Mouse (Mus musculus): ENCODE results near the gene Hnrnpf. TPM values are rescaled to one million over a fixed set of nuclear protein-coding genes. Genes with fewer than 3 reads are reported as not detected.

The Hnrnpf gene
- polyA plus RNA-seq, 1 experiment = 119 TPM

GRCm38 (mm10) chr6:117916737-117917426, 16.8 kb downstream of the Hnrnpf start:
- WGBS = under 1% methylated on average over 62 of the region's 62 CpGs
- no peaks in the 10 kb centered on the region for H3K27me3 ChIP-seq (ENCODE audit: control insufficient read depth, insufficient read depth, low read length)
- no peaks in the 10 kb centered on the region; the same call in 1 of the 2 replicates for H3K4me1 ChIP-seq (ENCODE audit: control insufficient read depth, insufficient read depth, low read length)
- peak overlapping the region; percentile 84 for H3K27ac ChIP-seq (ENCODE audit: insufficient read depth, low read length)
- peak overlapping the region; percentile 72 for H3K4me3 ChIP-seq (replicated peaks; ENCODE audit: insufficient read depth, low read depth, low read length)
- TF ChIP-seq CTCF (IDR thresholded peaks at IDR 0.05; ENCODE audit: borderline replicate concordance, insufficient read depth, low read depth, low read length) (no peak), POLR2A (IDR thresholded peaks at IDR 0.05; ENCODE audit: borderline replicate concordance, insufficient read depth, low read length) (peak; percentile 53; the same call in 1 of the 2 replicates)
- peak; percentile 83 to 86 for DNase-seq

- WGBS = 1% methylated on average over 21 of the region's 21 CpGs
- Histone ChIP-seq H3K4me3 (replicated peaks; ENCODE audit: insufficient read depth, low read depth, low read length) (peak overlapping the region; percentile 72), H3K27me3 (ENCODE audit: control insufficient read depth, insufficient read depth, low read length) (no peaks in the 10 kb centered on the region), H3K4me1 (ENCODE audit: control insufficient read depth, insufficient read depth, low read length) (no peaks in the 10 kb centered on the region; the same call in 1 of the 2 replicates), H3K27ac (ENCODE audit: insufficient read depth, low read length) (peak overlapping the region; percentile 35; the same call in 1 of the 2 replicates)
- TF ChIP-seq CTCF (IDR thresholded peaks at IDR 0.05; ENCODE audit: borderline replicate concordance, insufficient read depth, low read depth, low read length) = no peak
- TF ChIP-seq POLR2A (IDR thresholded peaks at IDR 0.05; ENCODE audit: borderline replicate concordance, insufficient read depth, low read length) = no peak
- DNase-seq = peak; percentile 49 to 58
Measured at GRCm38 (mm10) chr6:117917576-117917975, 17.5 kb downstream of the Hnrnpf start.

- Histone ChIP-seq H3K4me3 (replicated peaks; ENCODE audit: insufficient read depth, low read depth, low read length) (peak overlapping the region; percentile 72), H3K27me3 (ENCODE audit: control insufficient read depth, insufficient read depth, low read length) (no peaks in the 10 kb centered on the region), H3K4me1 (ENCODE audit: control insufficient read depth, insufficient read depth, low read length) (no peaks in the 10 kb centered on the region; the same call in 1 of the 2 replicates), H3K27ac (ENCODE audit: insufficient read depth, low read length) (no peak overlapping the region)
- 2% methylated on average over 5 of the region's 5 CpGs for WGBS
- TF ChIP-seq CTCF (IDR thresholded peaks at IDR 0.05; ENCODE audit: borderline replicate concordance, insufficient read depth, low read depth, low read length) (no peak), POLR2A (IDR thresholded peaks at IDR 0.05; ENCODE audit: borderline replicate concordance, insufficient read depth, low read length) (no peak)
- peak in 1 of 2 experiments; percentile 23 for DNase-seq
Measured at GRCm38 (mm10) chr6:117918043-117918442, 17.9 kb downstream of the Hnrnpf start.

- TF ChIP-seq POLR2A (IDR thresholded peaks at IDR 0.05; ENCODE audit: borderline replicate concordance, insufficient read depth, low read length) (no peak), CTCF (IDR thresholded peaks at IDR 0.05; ENCODE audit: borderline replicate concordance, insufficient read depth, low read depth, low read length) (peak; percentile 69)
- H3K27ac ChIP-seq (ENCODE audit: insufficient read depth, low read length) = no peak overlapping the region
- H3K4me3 ChIP-seq (replicated peaks; ENCODE audit: insufficient read depth, low read depth, low read length) = no peak overlapping the region
- H3K4me1 ChIP-seq (ENCODE audit: control insufficient read depth, insufficient read depth, low read length) = no peaks in the 10 kb centered on the region; the same call in 1 of the 2 replicates
- DNase-seq = peak in 1 of 2 experiments; percentile 57
- 45% methylated on average over 3 of the region's 3 CpGs for WGBS
- H3K27me3 ChIP-seq (ENCODE audit: control insufficient read depth, insufficient read depth, low read length) = no peaks in the 10 kb centered on the region
Measured at GRCm38 (mm10) chr6:117920659-117921640, 20.8 kb downstream of the Hnrnpf start.

- TF ChIP-seq POLR2A (IDR thresholded peaks at IDR 0.05; ENCODE audit: borderline replicate concordance, insufficient read depth, low read length) = no peak
- TF ChIP-seq CTCF (IDR thresholded peaks at IDR 0.05; ENCODE audit: borderline replicate concordance, insufficient read depth, low read depth, low read length) = no peak
- Histone ChIP-seq H3K4me3 (replicated peaks; ENCODE audit: insufficient read depth, low read depth, low read length) (no peak overlapping the region), H3K27ac (ENCODE audit: insufficient read depth, low read length) (no peak overlapping the region), H3K4me1 (ENCODE audit: control insufficient read depth, insufficient read depth, low read length) (no peaks in the 10 kb centered on the region; the same call in 1 of the 2 replicates), H3K27me3 (ENCODE audit: control insufficient read depth, insufficient read depth, low read length) (no peaks in the 10 kb centered on the region)
- no peak for DNase-seq
- 88% methylated on average over 3 of the region's 3 CpGs for WGBS
Measured at GRCm38 (mm10) chr6:117922041-117922440, 21.9 kb downstream of the Hnrnpf start.

GRCm38 (mm10) chr6:117926871-117927491, 26.9 kb downstream of the Hnrnpf start:
- Histone ChIP-seq H3K27me3 (ENCODE audit: control insufficient read depth, insufficient read depth, low read length) (no peaks in the 10 kb centered on the region), H3K4me1 (ENCODE audit: control insufficient read depth, insufficient read depth, low read length) (no peaks in the 10 kb centered on the region), H3K27ac (ENCODE audit: insufficient read depth, low read length) (no peak overlapping the region), H3K4me3 (replicated peaks; ENCODE audit: insufficient read depth, low read depth, low read length) (no peak overlapping the region)
- no peak for DNase-seq
- TF ChIP-seq POLR2A (IDR thresholded peaks at IDR 0.05; ENCODE audit: borderline replicate concordance, insufficient read depth, low read length) = no peak
- no peak for TF ChIP-seq CTCF (IDR thresholded peaks at IDR 0.05; ENCODE audit: borderline replicate concordance, insufficient read depth, low read depth, low read length)
- 74% methylated on average over 4 of the region's 4 CpGs for WGBS

- WGBS = 87% methylated on average over 7 of the region's 7 CpGs
- no peaks in the 10 kb centered on the region for H3K4me1 ChIP-seq (ENCODE audit: control insufficient read depth, insufficient read depth, low read length)
- no peak overlapping the region for H3K27ac ChIP-seq (ENCODE audit: insufficient read depth, low read length)
- DNase-seq = no peak
- no peak overlapping the region for H3K4me3 ChIP-seq (replicated peaks; ENCODE audit: insufficient read depth, low read depth, low read length)
- H3K27me3 ChIP-seq (ENCODE audit: control insufficient read depth, insufficient read depth, low read length) = no peaks in the 10 kb centered on the region
- TF ChIP-seq CTCF (IDR thresholded peaks at IDR 0.05; ENCODE audit: borderline replicate concordance, insufficient read depth, low read depth, low read length) = no peak
- no peak for TF ChIP-seq POLR2A (IDR thresholded peaks at IDR 0.05; ENCODE audit: borderline replicate concordance, insufficient read depth, low read length)
Measured at GRCm38 (mm10) chr6:117927955-117928354, 27.8 kb downstream of the Hnrnpf start.

All from cerebellum, adult 2 months (tissue).